Mouse (Mus musculus) kidney, adult 18-20 months (tissue): ENCODE results near the gene Ndufa11.

ENCODE experiments used
- DNase-seq: peaks from one replicate; pipeline ENCODE4 v3.0.0; 2021

The Ndufa11 gene

DNA sequence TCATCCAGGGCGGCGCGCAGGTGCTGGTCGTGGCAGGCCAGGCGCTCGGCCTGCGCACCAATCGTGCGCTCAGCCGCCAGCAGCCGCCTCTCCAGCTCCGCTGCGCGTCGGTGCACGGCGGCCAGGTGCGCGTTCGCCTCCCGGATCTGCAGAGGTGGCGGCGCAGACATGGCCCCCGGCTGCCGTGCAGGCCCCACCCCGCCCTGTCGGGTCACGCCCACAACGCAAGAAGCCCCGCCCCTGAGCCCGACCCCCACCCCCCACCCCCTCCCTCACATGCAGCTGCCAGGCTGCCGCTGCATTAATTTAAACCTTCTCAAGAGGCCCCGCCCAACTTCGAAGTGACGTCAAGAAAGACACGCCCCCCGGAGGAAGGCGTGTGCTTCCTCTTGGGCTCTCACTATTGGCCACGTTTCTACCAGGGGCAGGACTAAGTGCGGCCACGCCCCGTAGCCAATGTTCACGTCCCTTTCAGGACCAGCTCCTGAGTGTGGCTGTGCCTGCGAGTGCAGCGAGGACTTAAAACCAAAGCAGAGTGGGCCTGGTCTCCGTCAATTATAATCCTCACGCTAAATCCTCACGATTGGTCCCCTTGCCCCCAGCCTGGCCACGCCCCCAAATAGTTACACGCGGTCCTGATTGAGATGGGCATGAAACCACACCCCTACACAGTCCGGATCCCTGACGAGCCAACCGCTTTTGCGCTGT lies 758 bp upstream of the Ndufa11 start:
- DNase-seq: peak; percentile 99

DNA sequence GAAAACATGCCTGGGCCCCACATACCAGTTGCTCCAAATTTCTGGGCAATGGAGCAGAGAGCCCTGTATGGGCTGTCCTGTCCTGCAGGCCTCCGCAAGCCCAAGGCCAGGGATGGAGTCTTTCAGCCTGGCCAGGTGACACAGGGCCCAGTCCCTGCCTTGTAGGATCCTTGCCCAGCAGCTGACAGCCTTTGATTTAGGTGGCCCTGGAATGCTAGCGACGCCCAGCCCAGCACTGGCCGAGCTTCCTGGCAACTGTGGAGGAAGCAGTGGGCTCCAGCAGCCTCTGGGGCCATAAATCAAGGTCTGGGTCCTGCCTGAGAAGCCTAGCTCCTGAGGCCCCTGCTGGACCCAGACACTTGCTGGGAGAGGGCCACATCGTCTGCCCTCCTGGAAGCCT lies 4.9 kb downstream of the Ndufa11 start:
- DNase-seq: peak; percentile 41

DNA sequence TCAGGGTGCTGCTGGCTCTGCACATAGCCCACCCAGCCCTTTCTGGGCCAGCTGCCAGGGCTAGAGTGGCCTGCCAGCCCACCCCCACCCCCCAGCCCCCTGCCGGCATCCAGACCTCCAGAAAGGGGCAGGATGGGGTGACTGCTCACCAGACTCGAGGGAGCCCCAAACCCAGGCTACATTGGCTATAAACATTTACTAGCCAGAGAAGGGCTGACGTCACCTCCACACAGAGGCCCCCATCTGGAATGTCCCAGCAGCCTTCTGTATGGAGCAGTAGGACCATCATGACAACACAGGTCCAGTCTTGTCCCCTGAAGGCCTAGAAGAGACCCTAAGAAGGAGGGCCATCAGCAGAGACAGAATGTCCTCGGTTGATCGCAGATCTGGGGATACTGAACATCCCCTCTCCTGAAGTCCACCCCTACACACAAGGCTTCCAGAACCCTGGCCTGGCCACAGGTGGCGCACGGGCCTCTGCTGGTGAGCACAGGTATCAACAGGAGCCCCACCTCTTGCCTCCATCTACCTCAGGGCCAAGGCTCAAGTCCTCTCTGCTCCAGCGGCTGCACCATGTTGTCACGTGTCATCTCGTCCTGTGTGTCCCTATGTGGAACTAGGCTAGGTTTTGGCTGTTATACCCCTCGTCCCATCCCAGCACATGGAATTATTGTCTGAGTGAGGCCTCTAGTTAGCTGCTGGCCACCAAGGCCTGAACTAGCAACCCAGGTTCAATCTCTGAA lies 6.0 kb downstream of the Ndufa11 start:
- DNase-seq: no peak

DNA sequence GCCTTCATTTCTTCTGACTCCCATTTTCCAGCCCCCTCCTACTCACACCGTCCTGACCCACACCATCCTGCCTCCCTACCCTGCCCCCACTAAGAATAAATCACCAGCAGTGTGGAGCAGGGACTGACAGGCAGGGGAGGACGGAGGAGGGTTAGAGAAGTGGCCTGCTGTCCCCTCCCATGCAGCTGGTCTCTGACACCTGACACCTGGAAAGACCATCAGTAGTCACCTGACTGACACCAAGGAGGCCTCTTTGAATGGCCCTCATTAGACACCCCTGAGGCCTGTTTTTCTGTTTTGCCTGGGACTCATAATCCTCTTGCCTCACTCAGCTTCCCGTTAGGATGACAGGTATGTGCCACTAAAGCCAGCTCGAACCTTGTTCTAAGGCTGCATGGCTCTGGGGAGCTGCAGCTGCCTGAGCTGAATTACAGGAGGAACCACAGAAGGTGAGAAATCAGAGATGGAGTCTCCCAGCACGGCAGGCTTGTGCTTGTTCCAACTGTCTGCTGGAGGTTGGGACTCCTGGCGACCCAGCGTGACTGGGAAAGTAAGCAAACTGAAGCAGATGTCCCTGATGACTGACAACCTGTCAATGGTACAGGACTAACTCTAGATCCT lies 9.6 kb downstream of the Ndufa11 start:
- no peak for DNase-seq

DNA sequence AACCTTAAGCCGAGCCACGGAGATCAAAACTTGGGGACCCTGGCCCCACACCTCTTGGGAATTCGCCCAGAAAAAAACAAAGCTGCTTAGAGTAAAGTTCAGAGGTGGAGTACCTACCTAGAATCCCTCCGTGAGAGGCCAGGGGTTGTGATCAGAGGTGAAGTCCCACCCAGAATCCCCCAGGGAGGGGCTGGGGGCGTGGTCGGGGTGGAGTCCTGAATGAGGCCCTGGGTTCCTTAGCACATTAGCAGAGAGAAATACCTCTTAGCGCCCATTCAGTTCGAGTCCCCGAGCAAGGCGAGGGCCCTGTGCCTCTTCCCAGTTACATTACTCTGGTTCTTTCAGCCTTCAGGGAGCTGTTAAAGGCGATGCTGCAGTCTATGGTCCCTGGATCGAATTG lies 10.1 kb downstream of the Ndufa11 start:
- no peak for DNase-seq

DNA sequence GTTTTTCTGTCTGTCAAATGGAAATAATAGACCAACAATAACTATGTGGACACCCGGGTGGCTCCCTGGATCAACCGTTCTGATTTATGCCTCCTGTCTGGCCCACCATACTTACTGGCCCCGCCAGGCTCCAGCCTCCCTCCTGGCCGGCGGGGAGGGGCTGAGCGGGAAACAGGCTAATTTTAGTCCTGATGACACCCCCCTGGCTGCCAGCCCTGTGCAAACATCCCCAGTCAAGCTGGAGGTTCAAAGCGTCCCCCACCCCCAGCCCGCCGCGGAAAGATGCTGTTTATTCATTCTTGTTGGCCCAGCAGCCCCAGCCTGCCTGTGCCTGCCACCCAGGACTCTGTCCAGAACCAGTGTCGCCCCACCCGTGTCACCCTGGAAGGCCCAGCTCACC lies 10.6 kb downstream of the Ndufa11 start:
- no peak for DNase-seq

DNA sequence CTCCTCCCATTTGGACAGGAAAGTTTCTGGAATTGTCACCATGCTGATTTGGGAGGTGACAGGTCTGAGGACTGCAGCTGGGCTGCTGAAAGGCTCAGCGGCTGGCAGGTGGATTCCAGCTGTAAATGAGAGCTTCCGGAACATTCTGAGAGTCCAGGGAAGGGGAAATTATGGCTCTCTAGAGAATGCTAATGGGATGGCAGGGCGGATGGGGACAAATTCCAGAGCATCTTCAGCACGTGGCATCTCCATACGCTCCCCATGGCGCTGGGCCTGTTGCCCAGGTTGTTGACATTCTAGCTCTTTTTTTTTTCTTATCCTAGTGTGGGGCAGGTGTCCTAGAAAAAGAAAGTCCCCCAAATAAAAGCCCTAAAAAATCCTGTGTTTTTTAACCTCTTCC lies 11.6 kb downstream of the Ndufa11 start:
- DNase-seq: no peak

DNA sequence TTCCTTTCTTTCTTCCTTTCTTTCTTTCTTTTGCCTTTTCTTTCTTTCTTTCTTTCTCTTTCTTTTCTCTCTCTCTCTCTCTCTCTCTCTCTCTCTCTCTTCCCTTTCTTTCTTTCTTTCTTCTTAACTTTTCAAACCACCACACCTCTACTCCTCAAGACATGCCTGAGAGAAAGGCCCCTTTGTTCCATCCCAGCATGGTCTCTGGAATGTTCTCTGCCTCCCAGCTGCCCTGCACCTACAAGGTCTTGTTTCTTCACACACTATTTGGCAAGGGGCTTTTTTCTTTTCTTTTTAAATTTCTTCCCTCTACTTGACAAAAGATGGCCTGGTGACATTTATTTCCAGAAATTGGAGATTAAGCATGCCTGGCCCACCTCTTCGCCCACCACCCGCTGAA lies 12.1 kb downstream of the Ndufa11 start:
- DNase-seq: no peak

DNA sequence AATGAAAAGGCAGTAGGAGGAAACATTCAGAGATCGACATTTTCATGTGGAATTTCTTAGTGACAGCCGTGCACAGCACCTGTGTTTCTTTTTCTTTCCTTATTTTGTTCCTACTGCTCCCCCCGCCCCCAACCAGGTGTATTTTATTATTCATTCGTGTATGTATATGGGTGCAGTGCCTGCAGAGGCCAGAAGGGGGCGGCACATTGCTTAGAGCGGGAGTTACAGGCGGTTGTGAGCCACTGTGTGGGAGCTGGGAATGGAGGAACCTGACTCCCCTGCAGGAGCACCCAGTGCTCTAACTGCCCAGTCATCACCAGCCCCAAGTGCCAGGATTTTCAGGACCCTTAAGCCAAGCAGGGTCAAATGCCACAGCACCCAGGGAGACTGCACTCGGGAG lies 19.0 kb downstream of the Ndufa11 start:
- no peak for DNase-seq

DNA sequence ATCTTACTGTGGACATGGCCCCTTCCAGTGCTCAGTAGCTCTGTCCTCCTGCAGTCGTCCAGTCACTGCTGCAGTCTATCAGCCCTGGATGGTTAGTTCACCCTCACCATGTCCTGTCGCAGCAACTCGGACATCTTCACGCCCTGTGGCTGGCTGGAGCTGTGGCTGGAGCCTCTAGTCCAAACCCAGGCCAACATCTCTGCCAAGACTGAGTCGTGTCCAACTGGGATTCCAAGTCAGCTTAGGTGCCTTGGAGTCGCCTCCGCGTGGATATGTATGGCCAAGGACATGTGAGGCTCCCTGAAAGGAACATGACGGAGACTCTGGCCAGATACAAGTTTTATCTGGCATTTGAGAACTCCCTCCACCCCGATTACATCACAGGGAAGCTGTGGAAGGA lies 20.7 kb downstream of the Ndufa11 start:
- no peak for DNase-seq

DNA sequence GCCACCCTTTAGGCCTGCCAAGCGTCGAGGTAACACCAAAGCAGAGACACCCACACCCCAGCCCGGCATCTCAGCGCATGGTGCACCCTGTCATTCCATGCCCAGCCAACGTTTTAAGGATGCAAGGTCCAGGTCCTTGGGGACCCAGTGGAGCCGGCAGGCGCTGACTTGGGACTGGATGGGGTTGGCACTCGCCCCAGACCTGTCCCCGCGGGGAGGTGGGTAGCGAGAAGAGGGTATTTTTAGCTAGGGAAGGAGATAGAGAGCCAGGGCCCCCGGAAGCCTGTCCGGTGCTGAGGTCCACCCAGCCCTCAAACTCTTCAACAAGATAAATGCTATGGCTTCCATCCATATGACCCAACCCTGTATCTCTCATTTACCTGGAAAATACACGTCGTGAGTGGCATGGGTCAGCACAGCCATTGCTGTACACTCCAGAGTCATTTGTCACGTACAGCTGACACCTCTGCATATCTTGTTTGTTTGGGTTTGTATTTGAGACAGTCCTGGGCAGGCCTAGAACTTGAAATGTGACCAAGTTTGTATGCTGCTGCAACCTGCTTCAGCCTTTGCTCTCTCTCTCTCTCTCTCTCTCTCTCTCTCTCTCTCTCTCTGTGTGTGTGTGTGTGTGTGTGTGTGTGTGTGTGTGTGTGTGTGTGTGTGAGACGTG lies 22.7 kb downstream of the Ndufa11 start:
- DNase-seq: no peak

DNA sequence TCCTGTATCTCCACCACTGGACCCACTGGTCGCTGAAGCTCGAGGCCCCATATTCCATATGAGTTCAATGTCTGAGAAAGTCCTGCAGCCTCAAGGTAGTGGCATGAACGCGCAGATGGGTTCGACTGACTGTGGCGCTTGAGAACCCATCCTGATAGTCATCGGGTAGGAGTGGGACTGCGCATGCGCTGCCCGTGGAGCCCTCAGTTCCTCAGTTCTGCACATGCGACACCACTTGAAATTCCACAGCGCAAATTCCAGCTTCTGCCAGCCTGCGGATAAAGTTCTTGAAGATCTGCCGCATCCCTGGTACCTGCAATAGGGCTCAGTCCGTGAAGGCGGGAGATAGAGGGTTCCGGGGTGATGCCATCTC lies 23.2 kb downstream of the Ndufa11 start:
- DNase-seq: no peak

DNA sequence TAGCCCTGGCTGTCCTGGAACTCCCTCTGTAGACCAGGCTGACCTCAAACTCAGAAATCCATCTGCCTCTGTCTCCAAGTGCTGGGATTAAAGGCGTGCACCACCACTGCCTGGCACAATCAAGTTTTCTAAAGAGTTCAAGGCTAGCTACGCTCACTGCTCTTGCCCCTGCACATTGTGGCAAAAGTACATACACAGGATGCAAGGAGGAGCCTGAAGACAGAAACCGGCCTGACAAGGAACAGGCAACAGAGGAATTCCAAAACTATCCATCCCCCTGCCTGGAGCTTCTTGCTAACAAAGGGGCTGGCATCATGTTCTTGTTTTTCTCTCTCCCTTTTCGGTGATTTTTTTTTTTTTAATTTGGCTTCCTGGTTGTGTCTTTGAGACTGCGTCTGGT lies 26.6 kb downstream of the Ndufa11 start:
- DNase-seq: no peak

DNA sequence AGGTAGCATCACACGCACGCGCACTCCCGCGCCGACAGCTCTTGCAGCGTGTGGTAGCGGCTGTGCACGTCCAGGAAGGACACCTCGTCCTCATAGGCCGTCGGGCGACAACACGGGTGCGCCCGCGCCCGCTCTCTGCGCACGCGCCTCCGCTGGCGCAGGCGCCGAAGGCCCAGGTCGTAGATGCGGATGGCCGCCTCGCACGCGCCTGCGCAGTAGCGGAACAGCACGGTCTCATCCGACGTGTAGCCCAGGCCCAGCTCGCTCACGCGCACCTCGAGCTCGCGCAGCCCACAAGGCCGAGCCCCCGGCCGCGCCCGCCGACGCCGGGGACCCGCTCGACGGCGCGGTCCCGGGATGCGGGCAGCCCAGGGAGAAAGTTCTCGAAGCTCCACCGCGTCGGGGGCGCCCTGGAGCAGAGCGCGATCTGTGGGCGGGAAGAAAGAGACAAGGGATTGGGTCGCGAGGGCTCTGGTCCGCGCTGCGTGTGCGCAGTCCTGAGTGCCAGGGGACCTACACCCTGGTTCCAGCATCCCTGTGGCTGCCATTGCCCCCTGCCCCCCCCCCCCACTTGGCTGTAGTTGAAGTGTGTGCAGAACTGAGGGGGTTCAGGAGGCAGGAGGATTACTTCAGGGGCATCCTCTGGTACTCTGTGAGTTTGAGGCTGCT lies 34.0 kb downstream of the Ndufa11 start:
- DNase-seq: peak; percentile 39

DNA sequence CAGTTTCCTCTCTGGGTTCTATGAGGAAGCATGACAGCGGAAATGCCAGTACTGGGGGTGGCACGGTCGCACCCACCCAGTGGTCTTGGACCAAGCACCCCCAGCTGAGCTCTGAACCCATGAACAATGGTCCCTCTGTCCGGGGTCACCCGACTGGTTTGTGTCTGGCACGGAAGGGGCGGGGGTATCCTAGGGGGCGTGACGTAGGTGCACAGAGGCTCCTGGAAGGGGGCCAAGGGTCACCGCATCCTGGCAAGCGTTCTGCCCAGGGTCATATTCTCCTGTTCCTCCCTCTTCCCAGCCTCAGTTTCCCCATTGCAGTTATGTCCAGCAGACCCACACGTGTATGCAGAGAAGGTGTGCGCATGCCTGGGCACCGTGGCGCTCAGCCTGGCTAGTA lies 35.9 kb downstream of the Ndufa11 start:
- no peak for DNase-seq

DNA sequence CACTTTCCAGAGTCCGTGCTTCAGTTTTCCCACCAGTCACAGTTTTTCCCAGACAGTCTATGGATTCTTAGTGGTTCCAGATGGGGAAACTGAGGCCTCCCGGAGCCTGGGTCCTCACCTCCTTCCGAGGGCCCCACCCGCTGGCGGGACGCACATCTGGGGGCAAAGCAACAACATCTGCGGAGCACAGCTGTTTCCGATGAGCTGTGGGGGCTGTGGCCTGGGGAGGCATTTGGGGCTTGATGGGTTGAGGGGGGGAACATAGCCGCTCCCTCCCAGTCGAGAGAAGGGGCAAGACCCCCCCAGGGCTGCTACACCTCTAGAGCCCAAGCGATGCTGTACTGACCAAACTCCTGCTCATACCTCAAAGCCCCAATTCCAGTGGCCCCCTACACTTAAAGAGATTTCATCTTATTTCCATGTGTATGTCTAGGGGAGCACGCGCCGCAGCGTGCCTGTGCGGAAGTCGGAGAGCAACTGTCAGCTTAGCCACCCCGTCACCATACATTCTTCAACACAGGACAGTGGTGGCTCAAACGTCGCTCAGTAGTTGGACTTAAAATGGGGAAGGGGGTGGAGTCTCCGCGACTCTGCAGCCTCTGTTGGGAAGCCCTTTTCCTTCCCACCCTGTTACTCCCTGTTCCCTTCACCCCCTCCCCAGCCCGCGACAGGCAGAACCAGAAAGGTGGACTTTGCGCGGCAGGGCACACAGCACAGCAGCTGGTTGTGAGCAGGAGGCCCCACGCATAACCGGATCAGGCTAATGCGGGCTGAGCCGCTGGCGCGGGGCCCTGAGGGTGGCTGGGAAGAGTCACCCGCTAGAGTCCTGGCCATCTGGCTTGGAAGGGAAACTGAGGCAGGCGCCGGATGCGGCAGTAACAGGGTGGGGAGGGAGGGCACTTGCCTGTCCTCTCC lies 37.0 kb downstream of the Ndufa11 start:
- DNase-seq: peak; percentile 39

DNA sequence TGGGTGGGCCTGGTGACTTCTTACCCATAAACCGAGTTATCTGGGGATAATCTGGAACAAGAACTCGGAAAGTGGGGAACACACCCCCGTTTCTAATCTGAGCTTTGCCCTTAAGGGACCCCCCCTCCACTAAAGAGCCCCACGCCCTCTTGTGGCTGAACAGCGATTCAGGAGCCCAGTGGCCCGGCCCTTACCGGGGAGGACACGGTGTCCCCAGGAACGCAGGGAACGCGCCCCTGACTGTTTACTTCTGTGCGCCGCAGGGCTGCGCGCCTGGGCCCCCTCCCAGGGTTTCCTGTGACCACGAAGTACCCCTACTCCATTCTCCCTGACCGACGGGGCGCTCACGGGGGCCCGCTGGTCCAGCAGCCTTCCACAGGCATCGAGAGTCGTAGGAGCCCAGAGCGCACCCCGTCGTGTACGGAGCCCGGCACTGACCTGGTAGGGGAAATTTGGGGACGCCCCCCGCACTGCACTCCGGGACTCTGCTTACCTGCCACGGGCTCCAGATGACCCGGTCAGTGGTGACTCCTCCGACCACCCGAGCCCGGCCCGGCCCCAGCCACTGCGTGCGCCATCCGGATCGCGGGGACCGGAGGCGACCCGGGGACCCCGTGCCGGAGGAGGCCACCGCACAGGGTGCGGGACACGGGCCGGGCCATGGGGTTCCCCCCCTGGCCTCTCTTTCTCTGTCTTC lies 39.3 kb downstream of the Ndufa11 start:
- peak; percentile 51 for DNase-seq

DNA sequence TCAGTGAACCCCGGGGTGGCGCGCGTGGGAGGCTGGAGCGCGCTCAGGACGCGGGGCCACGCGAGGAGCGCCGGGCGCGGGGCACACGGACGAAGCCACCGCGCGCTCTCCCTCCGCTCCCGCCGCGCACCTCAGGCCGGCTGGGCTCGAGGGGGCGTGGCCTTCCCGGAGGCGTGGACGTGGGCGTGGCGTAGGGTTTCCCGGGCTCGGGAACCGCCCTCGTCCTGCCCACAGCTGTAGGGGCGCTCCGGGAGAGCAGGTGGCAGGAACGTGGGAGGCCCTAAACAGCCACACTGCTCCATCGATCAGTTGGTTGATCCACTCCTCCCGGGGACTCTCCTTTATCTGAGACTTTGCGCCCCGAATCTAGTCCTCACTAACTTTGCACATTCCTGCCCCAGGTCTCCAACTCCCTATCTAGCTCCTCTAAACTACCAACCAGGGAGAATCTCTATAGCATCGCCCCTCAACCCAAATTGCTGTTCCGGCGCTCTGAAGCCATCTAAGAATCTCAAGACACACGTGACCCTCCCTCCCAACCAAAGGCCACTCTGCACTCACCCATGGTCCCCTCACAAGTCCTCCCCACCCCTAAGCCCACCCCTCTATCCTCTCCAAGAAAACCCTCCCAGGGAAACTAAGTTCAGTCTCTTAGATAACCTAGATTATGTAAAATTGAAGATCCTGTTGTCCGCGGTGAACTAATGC lies 40.0 kb downstream of the Ndufa11 start, which contains the start of gene Nrtn:
Nrtn (minus strand) TSS at position 115 of the 708 bp plus-strand sequence.
- peak; percentile 96 for DNase-seq

DNA sequence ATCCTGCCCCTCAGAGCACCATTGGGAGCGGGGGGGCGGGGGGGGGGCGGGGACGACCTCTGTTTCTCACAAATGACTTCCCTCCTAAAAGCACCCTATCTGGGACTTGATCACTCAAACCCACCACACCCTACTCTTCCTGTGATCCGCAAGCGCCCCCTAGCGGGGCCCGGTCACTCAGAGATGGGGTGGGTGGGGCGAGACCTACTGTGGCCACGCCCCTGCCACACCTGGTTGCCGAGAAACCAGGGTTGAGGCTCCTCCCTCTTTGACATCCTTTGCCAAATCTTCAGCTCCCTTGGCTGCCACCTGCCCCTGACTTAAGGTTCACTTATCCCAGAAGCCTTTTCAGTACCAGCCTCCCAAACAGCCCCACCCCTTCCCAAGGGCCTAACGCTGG lies 40.6 kb downstream of the Ndufa11 start:
- peak; percentile 86 for DNase-seq

DNA sequence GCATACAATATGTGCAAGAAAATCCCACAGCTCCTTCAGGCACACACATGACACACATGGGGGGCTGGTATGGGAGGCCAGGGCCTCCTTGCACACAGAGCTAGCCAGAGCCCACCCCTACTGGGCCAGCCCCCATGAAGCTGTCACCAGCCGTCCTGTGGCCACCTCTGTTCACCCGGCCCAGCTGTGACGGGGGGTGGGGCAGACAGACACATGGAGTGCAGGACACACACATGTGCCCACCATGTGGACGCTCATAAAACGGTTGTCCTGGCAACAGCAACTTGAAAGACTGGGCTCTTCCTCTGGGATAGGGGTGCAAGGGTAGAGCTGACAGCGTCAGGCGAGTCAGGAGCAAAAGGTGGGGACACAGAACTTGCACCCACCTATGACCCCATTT lies 41.7 kb downstream of the Ndufa11 start:
- no peak for DNase-seq

DNA sequence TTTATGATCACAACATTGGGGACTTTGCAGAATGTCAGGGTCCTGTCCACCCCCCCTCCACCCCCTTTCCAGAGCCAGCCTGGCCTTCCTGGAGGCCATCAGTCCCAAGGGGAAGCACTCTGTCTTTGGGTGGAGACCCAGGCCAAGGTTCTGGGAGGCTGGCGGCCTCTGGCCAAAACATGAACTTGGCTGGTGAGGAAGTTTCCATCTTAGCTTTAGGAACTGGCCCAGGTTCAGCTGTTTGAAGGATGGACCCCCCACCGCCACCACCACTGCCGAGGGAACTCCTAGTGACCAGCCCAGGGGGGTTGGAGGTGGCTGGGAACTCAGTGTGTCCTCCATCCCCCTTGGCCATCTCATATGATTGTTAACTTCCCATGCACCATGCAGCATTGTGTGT lies 43.5 kb downstream of the Ndufa11 start:
- DNase-seq: no peak
